Mouse (Mus musculus) forebrain, embryonic 15.5 days (tissue): ENCODE data around the gene Pappa. TPM values are rescaled to one million over a fixed set of nuclear protein-coding genes. Genes with fewer than 3 reads are reported as not detected.

ENCODE experiments used
- ATAC-seq: fragments of 200-750 bp; cut with Nextera tagmentation; replicated peaks from 2 replicates; pipeline ENCODE4 v1.8.0; 2017; ENCODE audit warnings: mild to moderate bottlenecking, moderate TSS enrichment, moderate library complexity
- H3K27ac ChIP-seq: fragments of 300-500 bp; sonication (generic); replicated peaks from 2 replicates; pipeline ENCODE4 v1.5.1; 2015; ENCODE audit warnings: mild to moderate bottlenecking, inconsistent platforms
- H3K27me3 ChIP-seq: fragments of 300-500 bp; sonication (generic); 2 replicates; pipeline ENCODE4 v1.6.1; 2015; ENCODE audit warnings: inconsistent platforms
- H3K36me3 ChIP-seq: fragments of 300-500 bp; sonication (generic); 2 replicates; pipeline ENCODE4 v1.6.1; 2015; ENCODE audit warnings: mild to moderate bottlenecking, inconsistent platforms
- H3K4me1 ChIP-seq: fragments of 300-500 bp; sonication (generic); 2 replicates; pipeline ENCODE4 v1.6.1; 2015; ENCODE audit warnings: inconsistent platforms
- H3K4me2 ChIP-seq: fragments of 300-500 bp; sonication (generic); replicated peaks from 2 replicates; pipeline ENCODE4 v1.6.1; 2015; ENCODE audit warnings: mild to moderate bottlenecking, inconsistent platforms
- H3K4me3 ChIP-seq: fragments of 300-500 bp; sonication (generic); 2 replicates; pipeline ENCODE4 v1.5.1; 2015; ENCODE audit warnings: mild to moderate bottlenecking, inconsistent platforms
- H3K9ac ChIP-seq: fragments of 300-500 bp; sonication (generic); replicated peaks from 2 replicates; pipeline ENCODE4 v1.6.1; 2015; ENCODE audit warnings: mild to moderate bottlenecking, inconsistent platforms
- H3K9me3 ChIP-seq: fragments of 300-500 bp; sonication (generic); 2 replicates; pipeline ENCODE4 v1.6.1; 2016; ENCODE audit warnings: inconsistent platforms
- WGBS: fragments of 180-500 bp; shearing (Covaris S2); methylation state at CpG from one replicate; pipeline ENCODE4 v1.1.7; 2015; ENCODE audit warnings: mixed read lengths; 5-methylcytosine and 5-hydroxymethylcytosine counted together
- polyA plus RNA-seq: library from polyadenylated mRNA; unstranded; fragments of >200 nt; fragmentation: Nextera tagmentation; extraction: Ambion mirVana; gene quantifications from 2 replicates; pipeline ENCODE4 v1.2.1, GENCODE M21; 2015

Pappa gene
- polyA plus RNA-seq, 1 experiment from 2014 or later: 0.39 TPM

DNA sequence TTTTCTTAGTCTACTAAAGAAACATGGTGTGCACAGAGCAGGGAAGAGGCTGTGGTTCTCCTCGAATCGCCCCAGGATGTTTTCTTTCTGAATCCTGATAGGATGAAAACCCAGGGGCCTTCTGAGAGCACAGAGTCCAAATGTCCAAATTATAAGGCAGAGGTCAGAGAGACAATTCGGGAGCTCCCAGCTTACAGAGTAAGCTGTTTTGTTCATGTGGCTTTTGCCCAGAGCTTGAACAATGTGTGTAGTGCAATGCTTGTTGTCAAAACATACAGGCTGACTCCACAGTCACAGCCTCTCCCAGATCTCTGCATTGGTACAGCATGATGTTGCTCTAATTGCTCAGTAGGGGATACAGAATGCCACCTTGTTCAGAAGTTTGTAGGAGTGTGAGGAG lies 178.7 kb downstream of the Pappa start:
- H3K4me1 ChIP-seq: no peaks in the 10 kb centered on the region
- WGBS: 55% methylated on average over 3 of the region's 3 CpGs
- no peaks in the 10 kb centered on the region for H3K36me3 ChIP-seq
- no peak overlapping the region for H3K27ac ChIP-seq
- no peak overlapping the region for H3K9ac ChIP-seq
- no peaks in the 10 kb centered on the region for H3K9me3 ChIP-seq
- no peak overlapping the region for H3K4me2 ChIP-seq
- no peak overlapping the region for H3K4me3 ChIP-seq
- H3K27me3 ChIP-seq: no peaks in the 10 kb centered on the region
- ATAC-seq: no peak

GRCm38 (mm10) chr4:65317877-65318525 lies 194.0 kb downstream of the Pappa start:
- Histone ChIP-seq H3K4me3 (no peak overlapping the region), H3K9ac (no peak overlapping the region), H3K4me2 (no peak overlapping the region), H3K4me1 (no peaks in the 10 kb centered on the region), H3K9me3 (no peaks in the 10 kb centered on the region), H3K27ac (no peak overlapping the region), H3K36me3 (no peaks in the 10 kb centered on the region), H3K27me3 (no peaks in the 10 kb centered on the region)
- ATAC-seq: peak; percentile 64; the same call in 1 of the 2 replicates
- 59% methylated on average over 10 of the region's 10 CpGs for WGBS

GRCm38 (mm10) chr4:65321340-65321739 lies 197.4 kb downstream of the Pappa start:
- ATAC-seq: no peak
- H3K27me3 ChIP-seq: no peaks in the 10 kb centered on the region
- WGBS: 95% methylated on average over 4 of the region's 4 CpGs

DNA sequence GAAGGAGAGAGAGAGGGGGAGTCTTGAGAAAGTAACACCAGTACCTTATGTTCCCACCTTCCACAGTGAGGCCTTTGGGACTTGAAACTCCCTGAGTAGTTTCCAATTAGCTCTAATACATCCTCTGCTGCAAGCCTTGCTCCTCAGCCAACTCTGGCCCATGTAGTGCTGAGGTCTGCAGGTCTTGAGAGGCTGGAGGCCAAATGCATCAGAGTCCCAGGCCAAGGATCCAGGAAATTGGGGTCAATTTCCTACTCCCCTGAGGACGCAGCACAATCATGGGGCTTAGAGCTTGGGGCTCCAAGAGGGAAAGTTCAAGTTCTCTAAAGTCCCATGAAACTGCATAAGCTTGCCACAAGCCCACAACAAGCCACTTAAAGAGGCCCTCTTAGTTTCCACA lies 198.0 kb downstream of the Pappa start:
- Histone ChIP-seq H3K9ac (no peak overlapping the region), H3K4me3 (no peak overlapping the region), H3K27me3 (no peaks in the 10 kb centered on the region), H3K36me3 (no peaks in the 10 kb centered on the region), H3K4me1 (no peaks in the 10 kb centered on the region), H3K4me2 (no peak overlapping the region), H3K9me3 (no peaks in the 10 kb centered on the region), H3K27ac (no peak overlapping the region)
- 85% methylated on average over 1 of the region's 1 CpGs for WGBS
- no peak for ATAC-seq

More at GRCm38 (mm10) chr4:65321340-65321739, 197.4 kb downstream of the Pappa start:
- Histone ChIP-seq H3K4me3 (no peak overlapping the region), H3K9me3 (no peaks in the 10 kb centered on the region), H3K27ac (no peak overlapping the region), H3K4me1 (no peaks in the 10 kb centered on the region), H3K36me3 (no peaks in the 10 kb centered on the region), H3K9ac (no peak overlapping the region), H3K4me2 (no peak overlapping the region)

DNA sequence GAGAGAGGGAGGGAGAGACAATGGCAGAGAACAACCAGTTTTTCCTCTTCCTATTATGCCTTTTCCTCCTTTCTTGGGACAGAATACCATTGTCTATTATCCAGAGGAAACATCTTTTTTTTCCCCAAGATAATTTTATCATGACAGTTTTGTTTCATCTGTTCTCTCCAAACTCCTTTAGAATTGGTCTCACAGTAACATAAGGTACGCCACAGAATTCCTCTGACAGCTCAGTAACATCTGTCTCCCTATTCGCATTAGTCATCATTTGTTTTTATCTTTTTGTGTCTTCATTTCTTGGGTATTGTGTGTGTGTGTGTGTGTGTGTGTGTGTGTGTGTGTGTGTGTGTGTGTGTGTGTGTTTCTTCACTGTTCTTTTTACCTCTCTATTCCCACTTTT lies 201.8 kb downstream of the Pappa start:
- H3K9me3 ChIP-seq: no peaks in the 10 kb centered on the region
- no peak overlapping the region for H3K27ac ChIP-seq
- H3K4me2 ChIP-seq: no peak overlapping the region
- no peak overlapping the region for H3K9ac ChIP-seq
- no peaks in the 10 kb centered on the region for H3K4me1 ChIP-seq
- no peak for ATAC-seq
- H3K36me3 ChIP-seq: no peaks in the 10 kb centered on the region
- no peaks in the 10 kb centered on the region for H3K27me3 ChIP-seq
- no peak overlapping the region for H3K4me3 ChIP-seq
- WGBS: 97% methylated on average over 2 of the region's 2 CpGs

GRCm38 (mm10) chr4:65328486-65329308 lies 204.7 kb downstream of the Pappa start:
- Histone ChIP-seq H3K4me1 (no peaks in the 10 kb centered on the region), H3K9ac (no peak overlapping the region), H3K27ac (no peak overlapping the region), H3K36me3 (no peaks in the 10 kb centered on the region), H3K4me2 (no peak overlapping the region), H3K4me3 (no peak overlapping the region), H3K9me3 (no peaks in the 10 kb centered on the region), H3K27me3 (no peaks in the 10 kb centered on the region)
- no peak for ATAC-seq
- 66% methylated on average over 9 of the region's 9 CpGs for WGBS

DNA sequence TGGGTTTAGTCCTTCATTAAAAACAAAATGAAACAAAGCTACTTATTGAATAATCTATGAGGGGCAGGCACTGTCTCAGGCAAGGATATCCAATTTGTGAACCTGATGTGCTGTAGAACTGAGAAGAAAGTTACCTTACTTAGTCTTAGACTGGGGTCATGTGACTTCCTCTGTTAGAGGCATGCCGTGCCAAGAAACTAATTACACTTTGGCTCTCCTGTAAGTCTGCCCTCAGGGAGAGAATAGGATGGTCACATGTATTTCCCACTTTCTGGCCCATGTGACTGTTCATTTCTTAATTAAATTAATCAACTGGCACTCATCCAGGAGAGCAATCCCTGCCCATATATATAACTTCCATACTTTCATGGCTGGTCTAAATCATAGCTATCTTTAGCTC lies 209.7 kb downstream of the Pappa start:
- Histone ChIP-seq H3K36me3 (no peaks in the 10 kb centered on the region), H3K27ac (no peak overlapping the region), H3K9me3 (no peaks in the 10 kb centered on the region), H3K4me2 (no peak overlapping the region), H3K9ac (no peak overlapping the region), H3K4me1 (no peaks in the 10 kb centered on the region), H3K27me3 (no peaks in the 10 kb centered on the region), H3K4me3 (no peak overlapping the region)
- 28% methylated on average over 1 of the region's 1 CpGs for WGBS
- ATAC-seq: 0 out of 2 replicates have a peak, but pooled peaks have one; percentile 32

DNA sequence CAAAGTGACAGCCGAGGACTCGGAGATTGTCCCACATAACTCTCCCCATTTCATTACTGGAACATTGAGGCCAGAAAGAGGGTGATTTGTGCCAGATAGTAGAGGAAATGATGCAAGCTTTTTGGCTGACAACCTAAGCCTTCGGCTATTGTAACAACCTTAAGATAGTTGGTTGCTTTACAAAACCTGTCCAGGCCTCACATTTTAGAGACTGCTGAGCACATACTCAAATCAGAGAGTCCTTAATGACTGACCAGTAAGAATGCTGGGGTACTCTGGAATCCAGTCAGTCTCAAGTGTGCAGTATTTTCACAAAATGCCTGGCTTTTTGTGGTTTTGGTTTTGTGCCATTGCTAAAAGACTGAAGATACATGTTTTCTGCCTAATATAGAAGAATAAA lies 217.8 kb downstream of the Pappa start:
- Histone ChIP-seq H3K4me1 (no peaks in the 10 kb centered on the region), H3K4me3 (no peak overlapping the region), H3K9ac (no peak overlapping the region), H3K27me3 (no peaks in the 10 kb centered on the region), H3K36me3 (no peaks in the 10 kb centered on the region), H3K9me3 (no peaks in the 10 kb centered on the region), H3K27ac (no peak overlapping the region), H3K4me2 (no peak overlapping the region)
- 84% methylated on average over 3 of the region's 3 CpGs for WGBS
- ATAC-seq: no peak

DNA sequence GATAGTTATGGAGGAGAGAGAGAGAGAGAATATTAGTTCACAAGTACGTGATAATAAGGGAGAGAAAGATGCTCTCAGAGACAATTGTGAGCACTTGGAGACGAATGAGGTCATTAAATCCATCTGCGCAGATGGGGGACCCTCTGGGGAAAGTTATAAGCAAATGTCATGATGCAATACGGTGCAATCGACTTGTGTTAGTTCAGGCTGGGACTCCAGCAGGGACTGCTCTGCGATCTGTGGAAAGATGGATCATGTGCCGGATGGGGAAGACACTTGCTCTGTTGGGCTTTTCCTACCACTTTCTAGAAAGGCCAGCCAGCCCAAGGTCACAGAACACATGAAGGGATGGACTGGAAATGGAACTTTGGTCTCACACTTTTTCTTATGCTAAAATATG lies 226.5 kb downstream of the Pappa start:
- WGBS: 85% methylated on average over 7 of the region's 7 CpGs
- no peak overlapping the region for H3K9ac ChIP-seq

GRCm38 (mm10) chr4:65354580-65354979 lies 230.6 kb downstream of the Pappa start:
- H3K27me3 ChIP-seq: no peaks in the 10 kb centered on the region
- no peak overlapping the region for H3K27ac ChIP-seq
- no peaks in the 10 kb centered on the region for H3K9me3 ChIP-seq
- no peaks in the 10 kb centered on the region for H3K36me3 ChIP-seq
- no peaks in the 10 kb centered on the region for H3K4me1 ChIP-seq
- no peak overlapping the region for H3K4me3 ChIP-seq
- WGBS: 55% methylated on average over 4 of the region's 4 CpGs
- ATAC-seq: no peak
- no peak overlapping the region for H3K9ac ChIP-seq
- H3K4me2 ChIP-seq: no peak overlapping the region

More for the DNA sequence above, 226.5 kb downstream of the Pappa start:
- Histone ChIP-seq H3K27me3 (no peaks in the 10 kb centered on the region), H3K4me1 (no peaks in the 10 kb centered on the region), H3K36me3 (no peaks in the 10 kb centered on the region), H3K4me3 (no peak overlapping the region), H3K9me3 (no peaks in the 10 kb centered on the region), H3K4me2 (no peak overlapping the region), H3K27ac (no peak overlapping the region)
- ATAC-seq: no peak

GRCm38 (mm10) chr4:65367135-65367534 lies 243.2 kb downstream of the Pappa start:
- no peaks in the 10 kb centered on the region for H3K4me1 ChIP-seq
- H3K27ac ChIP-seq: no peak overlapping the region
- H3K9me3 ChIP-seq: no peaks in the 10 kb centered on the region
- ATAC-seq: no peak
- no peak overlapping the region for H3K9ac ChIP-seq
- no peaks in the 10 kb centered on the region for H3K36me3 ChIP-seq
- H3K27me3 ChIP-seq: no peaks in the 10 kb centered on the region
- no peak overlapping the region for H3K4me2 ChIP-seq
- H3K4me3 ChIP-seq: no peak overlapping the region

GRCm38 (mm10) chr4:65372731-65373130 lies 248.8 kb downstream of the Pappa start:
- Histone ChIP-seq H3K27ac (no peak overlapping the region), H3K9ac (no peak overlapping the region), H3K27me3 (no peaks in the 10 kb centered on the region), H3K4me3 (no peak overlapping the region), H3K4me2 (no peak overlapping the region), H3K4me1 (no peaks in the 10 kb centered on the region), H3K9me3 (no peaks in the 10 kb centered on the region), H3K36me3 (no peaks in the 10 kb centered on the region)
- no peak for ATAC-seq
- WGBS: 88% methylated on average over 3 of the region's 3 CpGs
